Mouse (Mus musculus): ENCODE data around the gene Fbxl17.

The Fbxl17 gene

DNA sequence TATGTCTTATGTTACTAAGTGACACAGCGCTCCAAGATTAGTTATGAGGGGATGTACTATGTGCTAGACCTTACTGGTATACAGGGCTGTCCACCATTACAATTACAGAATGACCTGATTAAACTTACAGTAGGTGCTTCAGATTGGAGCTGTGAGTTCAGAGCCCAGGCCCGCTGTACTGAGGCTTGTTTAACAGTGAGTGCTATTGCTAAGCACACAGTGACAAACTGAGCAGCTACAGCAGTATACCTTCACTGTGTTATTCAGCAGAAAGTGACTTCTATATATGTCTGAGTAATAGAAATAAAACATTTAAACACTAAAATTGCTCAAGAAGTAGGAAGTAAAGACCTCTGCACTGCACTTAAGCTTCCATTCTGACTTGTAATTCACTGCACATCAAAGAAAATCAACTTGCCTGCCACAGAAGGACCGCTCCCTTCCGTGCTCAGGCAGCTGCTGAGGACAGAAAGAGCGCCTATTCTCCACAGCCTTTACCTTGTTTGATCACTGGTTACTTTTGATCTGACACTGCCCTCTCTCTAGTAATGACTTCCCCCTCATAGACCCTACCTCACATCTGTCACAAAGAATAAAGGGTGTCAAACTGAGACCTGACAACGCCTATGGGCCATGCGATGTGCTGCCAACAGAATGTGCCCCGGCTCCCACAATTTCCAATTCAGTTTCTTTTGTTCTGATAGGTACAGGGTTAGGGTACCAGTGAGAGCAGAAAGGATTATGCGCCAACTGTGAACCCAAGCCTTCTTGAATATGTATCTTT is 39.9 kb downstream of the Fbxl17 start:
- no peak for DNase-seq (ENCODE audit: low spot score)

DNA sequence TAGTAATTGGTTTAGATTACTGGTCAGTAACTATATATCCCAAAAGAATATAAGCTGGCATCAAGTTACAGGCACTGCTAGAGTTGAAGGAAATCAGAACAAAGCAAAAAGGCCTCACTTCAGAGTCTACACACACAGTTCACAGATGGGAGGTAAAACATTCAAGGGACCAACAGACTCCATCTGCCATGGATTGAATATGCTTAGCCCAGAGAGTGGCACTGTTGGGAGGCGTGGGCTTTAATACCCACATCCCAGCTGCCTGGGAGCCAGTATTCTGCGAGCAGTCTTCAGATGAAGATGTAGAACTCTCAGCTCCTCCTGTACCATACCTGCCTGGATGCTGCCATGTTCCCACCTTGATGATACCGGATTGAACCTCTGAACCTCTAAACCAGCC is 41.8 kb downstream of the Fbxl17 start:
- no peak for DNase-seq (ENCODE audit: low spot score)

DNA sequence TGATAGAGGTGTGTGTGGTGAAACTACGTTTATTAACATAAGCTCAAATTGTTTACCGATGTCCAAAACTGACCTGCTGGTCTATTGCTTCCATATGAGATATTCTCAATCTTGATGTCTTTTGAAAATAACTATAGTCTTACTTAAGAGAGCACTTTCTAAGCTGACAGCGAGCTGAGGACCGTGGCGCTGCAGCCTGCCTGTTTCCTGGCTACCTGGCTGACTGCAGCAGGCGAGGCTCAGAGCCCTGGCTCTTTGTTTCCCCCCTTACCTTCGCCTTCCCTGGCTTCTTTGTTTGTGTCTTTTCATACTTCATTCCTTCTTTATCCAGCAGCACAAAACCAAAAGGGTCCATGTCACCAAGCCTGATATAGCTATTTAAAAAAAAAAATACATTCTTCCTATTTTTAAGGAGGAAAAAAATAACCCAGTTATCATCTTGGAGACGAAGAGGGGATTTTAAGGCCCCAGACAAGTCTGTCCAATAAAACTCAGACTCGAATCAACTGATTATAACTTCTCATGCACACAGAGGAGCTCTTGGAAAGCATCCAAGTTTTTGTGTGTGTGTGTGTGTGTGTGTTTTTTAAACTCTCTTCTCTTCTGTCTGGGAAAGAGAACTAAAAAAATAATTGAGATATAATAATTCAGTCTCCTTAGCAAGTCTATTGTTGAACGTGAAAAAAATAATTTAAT is 48.4 kb downstream of the Fbxl17 start:
- DNase-seq (ENCODE audit: low spot score) = no peak

DNA sequence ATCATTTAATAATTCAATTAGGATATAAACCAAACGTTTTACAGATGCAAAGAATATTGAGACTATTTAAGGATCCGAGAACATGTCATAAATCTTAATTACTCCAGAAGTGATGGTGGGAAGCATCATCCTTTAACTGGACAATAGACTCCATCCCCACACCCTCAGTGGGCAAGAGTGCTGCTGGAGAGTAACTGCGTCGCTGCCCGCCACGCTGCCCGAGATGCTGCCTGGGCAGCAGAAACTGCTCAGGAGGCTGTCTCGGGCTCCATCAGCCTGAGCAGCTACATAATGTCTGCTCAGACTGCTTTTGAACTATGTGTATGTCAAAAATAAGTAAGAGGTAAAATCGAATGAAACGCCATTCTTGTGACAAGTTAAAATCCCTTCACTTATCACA is 52.1 kb downstream of the Fbxl17 start:
- no peak for DNase-seq (ENCODE audit: low spot score)

DNA sequence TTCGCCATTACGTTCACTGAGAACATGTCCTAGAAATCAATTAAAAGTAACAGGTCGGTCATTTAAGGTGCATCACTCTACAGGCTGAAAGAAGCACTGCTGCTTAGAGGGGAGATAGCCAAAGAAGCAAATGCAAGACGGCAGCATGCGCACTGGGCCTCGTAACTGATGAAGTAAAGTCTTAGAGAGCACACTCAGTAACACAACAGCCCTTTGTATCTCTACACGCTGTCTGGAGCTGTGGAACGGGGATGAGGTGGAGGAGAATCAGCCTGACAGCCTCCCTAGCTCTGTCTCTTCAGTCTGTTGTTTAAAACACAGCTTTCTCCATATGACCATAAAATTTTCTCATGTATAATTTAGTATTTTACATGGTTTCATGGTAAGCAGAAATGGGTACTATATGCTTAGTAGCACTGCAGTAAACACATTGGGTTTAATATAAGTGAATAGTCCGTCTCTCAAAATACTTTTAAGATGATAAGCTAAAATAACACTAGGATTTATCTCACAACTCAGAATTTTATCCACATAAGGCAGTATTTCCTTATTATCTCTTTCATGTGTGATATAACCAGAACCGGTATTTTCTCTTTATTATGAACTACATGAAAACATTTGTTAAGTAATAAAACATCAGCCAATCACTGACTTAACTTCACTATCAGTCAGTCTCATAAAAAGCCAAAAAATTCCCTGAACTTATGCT is 52.7 kb downstream of the Fbxl17 start:
- no peak for DNase-seq (ENCODE audit: low spot score)

DNA sequence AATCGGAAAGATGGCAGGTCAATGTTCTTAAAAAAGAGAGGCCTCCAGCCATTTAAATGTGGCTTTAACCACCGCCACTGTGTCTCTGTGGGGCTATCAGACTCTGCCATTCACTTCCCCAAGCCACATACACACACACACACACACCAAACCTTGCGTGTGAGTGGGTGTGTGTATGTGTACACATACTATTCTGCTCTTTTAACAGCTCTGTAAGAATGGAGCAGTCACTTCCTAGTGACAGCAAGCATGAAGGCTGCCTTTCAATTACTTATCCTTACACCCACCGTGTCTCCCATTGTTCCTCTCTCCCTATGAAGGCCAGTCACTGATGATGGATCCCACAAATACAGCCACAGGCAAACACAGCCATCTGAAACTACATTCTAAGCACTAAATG is 54.6 kb downstream of the Fbxl17 start:
- DNase-seq (ENCODE audit: low spot score) = no peak

DNA sequence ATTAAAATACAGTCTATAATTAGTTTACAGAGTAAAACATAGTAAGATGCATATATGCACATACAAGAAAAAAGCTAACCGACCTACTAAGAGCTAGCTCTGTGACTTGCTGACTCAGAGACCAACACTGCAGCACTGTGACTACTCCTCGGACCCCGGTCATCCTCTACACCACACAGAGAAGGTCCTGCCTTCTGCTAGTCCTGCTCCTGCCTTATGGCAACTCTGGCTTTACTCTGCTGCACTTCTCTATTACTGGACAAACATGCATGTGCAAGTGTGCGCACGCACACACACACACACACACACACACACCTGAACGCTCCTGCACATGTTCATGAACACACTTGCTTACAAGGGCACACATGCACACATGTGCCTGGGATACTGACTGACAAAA is 62.4 kb downstream of the Fbxl17 start:
- DNase-seq (ENCODE audit: low spot score) = no peak

DNA sequence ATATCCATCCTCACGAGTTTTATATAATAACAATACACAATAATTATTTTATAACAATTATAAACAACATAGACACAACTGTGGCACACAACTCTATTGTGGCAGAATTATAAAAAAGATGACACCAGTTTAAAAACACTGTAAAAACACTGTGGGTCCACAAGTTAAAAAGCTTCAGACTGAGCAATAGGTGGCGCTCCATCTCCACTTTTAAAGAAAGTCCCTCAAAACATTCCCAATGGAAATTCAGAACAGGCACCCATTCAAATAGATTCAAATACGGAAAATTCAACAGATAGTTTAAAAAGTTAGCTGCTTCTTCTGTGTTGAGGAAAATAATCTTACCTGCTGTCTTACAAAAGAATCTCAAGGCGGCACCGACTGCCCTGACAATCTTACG is 65.7 kb downstream of the Fbxl17 start:
- DNase-seq (ENCODE audit: low spot score) = no peak

DNA sequence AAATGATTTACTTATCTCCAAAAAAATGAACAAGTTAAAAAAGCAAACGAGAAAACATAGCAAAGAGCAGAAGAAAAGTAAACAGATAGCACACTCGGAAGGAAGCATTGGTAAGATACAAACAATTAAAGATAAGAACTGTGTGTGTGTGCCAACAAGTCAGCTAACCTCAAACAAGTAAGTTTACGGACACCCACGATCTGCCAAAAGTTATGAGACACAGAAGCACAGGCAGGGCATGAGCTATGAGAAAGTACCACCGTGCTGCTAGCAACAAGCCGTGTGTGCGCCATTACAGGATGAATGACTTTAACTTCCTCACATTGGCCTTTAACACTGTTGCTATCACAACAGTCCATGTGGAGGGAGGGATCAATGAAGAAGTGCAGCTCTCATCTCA is 68.2 kb downstream of the Fbxl17 start:
- no peak for DNase-seq (ENCODE audit: low spot score)

DNA sequence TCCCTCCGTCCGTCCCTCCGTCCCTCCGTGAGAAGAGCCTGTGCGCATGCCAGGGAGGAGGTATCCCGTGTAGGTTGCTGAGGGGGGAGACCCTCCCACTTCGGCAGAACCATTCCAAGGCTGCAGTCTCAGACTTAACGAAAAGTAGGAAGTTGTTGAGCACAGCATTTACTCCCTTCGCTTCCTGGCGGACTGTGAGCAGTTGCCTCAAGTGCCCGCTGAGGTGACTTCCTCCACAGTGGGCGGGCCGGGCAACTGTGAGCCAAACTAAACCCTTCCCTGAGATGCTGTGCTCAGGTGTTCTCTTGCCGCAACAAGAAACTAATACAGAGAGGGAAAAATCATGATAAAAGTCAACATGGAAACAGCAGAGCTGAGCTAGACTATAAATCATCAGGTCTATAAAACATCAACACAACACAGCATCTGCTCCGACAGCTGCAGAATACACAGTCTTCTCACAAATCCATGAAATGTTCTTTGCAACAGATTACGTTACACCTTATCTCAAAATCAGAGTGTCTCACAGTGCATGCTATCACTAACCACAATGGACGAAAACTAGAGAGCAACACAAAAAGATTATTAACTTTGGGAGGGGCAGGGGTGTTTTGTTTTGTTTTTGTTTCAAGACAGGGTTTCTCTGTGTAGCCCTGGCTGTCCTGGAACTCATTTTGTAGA is 69.3 kb downstream of the Fbxl17 start:
- no peak for DNase-seq (ENCODE audit: low spot score)

DNA sequence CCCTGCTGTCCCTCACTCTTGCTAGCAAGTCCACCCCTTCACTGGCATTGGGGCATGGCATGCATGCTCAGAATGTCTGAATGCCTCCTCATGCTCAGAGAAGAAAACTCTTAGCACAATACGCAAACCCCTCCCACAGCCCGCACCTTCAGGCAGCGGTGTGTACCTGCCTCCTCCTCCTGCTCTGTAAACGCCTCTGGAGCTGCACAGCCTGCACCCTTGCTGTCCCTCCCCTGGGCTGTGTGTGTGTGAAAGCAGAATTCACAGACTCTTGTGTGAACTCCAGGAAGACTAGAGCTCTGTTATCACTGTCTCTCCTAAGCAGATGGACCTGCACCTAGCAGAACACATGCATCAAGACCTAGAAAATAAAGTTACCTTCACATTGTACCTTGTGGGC is 76.0 kb downstream of the Fbxl17 start:
- no peak for DNase-seq (ENCODE audit: low spot score)

DNA sequence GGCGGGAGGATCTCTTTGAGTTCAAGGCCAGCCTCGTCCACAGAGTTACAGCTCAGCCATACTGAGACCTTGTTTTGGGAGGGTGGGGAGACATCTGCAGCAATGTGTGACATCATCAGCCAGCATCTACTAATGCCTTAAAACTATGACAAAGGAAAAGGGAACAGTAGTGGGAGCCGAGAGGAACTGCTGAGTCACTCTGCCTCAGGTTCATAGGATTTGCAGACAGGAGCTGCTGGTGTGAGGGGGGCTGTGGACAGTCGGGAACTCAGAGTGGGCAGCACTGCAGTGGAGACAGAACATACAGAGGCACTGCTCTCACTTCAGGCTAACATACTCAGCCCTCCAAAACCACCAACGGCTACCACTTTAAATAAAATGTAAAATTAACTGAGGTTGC is 77.1 kb downstream of the Fbxl17 start:
- DNase-seq (ENCODE audit: low spot score) = no peak

DNA sequence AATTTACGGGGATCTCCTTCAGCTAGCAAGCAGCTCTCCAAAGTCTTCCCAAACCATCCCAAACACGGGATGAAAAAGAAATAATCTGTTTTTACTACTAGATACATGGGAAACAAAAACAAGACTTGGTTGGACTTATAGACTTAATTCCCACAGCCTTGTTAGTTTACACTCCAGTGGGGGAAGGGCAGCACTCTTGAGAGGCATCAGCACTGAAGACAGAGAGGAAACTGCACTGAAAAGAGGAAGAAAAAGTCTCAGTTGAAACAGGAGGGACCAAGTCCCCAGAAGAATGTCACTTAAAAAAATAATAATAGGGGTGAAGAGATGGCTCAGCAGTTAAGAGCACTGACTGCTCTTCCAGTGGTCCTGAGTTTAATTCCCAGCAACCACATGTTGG is 78.0 kb downstream of the Fbxl17 start:
- no peak for DNase-seq (ENCODE audit: low spot score)

DNA sequence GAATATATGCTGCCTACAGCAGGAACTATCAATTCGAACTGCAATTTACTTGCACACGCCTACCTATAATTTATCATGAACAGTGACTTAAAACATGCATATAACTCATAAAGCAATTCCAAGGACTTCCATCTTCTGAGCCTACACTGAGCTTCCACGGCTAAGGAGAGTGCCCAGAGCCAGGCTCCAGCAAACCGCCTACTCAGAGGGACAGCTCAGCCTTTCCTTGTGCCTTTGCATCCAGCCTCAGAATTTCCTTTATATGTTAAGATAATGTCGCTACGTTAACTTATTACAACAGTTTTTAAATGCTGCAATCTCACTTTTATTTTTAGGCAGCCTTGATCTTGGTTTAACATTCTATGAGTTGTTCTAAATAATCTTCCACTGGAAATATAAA is 80.3 kb downstream of the Fbxl17 start:
- no peak for DNase-seq (ENCODE audit: low spot score)

DNA sequence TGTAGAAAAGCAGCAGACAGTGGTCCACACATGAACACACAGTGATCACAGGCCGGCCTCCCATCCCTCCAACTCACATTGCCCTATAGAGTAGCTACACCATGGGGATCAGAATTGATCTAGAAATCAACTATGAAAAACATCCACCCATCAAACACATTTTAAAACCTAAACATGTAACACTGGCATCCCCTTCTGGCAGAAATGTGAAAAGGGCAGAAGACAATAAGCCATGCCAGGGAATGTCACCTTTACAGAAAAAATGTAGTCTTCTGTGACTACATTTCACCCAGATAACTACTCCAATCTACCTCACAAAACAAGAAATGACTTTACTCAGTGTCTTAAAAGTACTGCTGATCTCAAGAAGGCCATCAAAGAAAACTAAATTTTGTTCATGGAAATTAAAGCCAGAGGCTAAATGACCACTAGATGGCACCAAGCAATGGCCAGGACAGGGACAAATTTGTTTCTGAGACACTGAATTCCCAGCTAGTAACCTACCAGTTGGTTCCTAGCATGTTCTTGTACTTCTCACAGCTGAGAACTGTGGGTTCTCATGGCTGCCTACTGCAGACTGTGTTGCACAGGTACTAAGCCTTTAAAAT is 85.7 kb downstream of the Fbxl17 start:
- no peak for DNase-seq (ENCODE audit: low spot score)

DNA sequence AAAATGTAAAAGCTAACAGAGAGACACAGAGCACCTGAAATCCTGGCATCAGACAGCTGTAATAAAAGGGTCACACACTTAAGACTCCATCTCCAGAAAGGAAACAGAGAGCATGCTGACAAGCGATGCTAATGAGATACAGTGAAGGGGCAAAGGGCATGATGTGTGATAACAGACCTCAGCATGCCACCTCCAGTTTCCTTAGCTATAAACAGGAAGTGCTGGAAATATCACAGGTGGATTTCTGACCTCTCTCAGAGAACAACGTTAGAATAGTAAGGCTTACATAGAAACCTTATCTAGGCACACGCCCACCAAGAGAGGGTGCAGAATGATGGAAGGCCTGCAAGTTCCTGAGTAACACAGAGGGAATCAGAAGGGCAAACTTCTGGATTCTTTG is 88.3 kb downstream of the Fbxl17 start:
- DNase-seq (ENCODE audit: low spot score) = no peak

DNA sequence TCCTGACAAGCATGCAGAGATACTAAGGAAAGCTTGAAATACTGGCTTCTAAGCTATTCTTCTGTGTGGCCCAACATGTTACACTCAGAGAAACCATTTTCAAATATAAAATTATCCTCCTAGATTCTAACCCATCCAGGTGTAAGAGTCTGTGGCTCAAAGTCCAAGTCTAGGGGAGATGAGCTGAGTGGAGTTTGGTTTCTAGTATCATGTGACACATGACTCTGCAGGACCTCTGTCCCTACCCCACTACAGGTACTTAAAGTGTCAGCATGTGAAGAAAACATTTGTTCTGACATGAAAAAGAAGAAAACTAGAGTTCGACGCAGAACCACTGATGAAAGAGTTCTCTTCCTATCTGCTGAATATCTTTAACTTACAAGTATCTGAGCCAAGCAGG is 89.7 kb downstream of the Fbxl17 start:
- DNase-seq (ENCODE audit: low spot score) = no peak

DNA sequence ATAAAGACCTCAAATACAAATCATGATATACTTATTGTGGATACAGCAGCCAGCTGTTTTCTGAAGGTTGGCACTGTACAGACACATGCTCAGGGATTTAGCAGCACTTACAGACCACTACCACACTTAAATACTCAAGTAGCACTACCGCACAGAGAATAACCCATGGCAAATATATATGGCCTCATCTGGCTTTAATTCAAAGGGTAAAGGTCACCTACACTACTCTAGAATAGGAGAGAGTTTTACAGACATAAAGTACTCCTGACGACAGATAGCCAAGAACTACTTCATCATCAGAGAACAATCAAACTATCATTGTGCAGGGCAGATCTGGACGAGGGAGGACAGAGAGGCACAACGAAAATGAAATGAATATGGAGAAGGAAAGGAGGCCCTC is 93.9 kb downstream of the Fbxl17 start:
- DNase-seq (ENCODE audit: low spot score) = no peak

DNA sequence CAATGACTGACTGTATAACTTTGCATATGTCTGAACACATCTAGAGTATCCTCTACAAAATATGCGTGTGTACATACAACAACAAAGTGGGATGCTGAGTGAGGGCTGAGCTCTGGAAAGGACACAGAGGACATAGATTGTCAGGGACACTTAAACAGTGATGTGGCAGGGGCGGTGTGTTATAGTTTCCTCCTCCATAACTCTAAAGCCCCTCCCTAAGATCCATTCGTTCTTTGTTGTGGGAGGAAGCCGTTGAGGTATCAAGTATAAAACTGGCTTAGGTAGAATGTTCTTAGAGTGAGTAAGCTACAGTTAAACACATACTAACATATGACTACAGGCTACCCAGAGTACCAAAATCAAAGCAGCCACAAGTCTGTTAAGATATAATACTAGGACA is 94.3 kb downstream of the Fbxl17 start:
- DNase-seq (ENCODE audit: low spot score) = no peak

DNA sequence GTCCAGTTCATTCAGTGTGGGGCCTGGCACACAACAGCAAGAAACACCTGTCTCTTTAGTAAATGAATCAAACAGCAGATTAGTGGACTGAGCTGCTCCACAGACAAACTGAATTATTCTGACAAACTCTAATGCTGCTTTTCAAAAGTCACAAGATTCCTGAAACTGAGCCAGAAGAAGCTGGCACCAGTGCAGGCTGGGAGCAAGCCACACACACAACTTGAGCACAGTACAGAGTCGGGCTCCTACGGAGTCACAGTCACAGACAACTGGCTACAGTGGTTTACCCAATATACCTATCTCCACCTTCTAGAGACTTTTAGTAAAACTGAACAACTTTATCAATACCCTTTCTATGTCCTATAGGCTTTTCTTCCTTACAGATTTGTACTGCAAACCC is 94.8 kb downstream of the Fbxl17 start:
- DNase-seq (ENCODE audit: low spot score) = no peak

DNA sequence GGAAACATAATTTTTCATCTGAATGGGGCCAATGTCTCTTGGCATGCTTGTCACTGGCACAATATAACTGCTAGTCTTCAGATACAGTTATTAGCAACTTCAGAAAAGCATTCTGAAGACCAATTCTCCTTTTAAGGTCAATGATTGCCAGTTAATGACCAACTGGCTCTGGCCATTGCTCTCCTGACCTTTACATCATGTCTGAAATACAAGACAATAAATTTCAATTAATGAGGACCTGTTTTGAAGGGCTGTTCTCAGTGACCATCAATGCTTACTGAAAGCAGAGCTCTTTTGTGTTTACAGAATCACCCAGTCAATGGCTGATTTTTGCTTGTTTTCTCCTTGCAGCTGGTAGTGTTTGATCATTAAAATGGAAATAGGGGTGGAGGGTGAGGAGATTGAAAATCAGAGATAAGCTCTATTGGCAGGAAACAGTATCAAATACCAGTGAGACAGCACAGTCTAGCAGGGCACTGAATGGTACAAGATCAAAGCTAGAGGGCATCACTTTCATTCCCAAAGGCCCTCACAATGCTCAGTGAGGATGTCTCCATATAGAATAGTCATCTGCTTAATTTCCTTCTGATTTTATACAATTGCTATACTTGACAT is 95.9 kb downstream of the Fbxl17 start:
- no peak for DNase-seq (ENCODE audit: low spot score)

Data from spleen, adult 12 weeks (tissue).